Mouse (Mus musculus) right cerebral cortex, postnatal 14 days (tissue): ENCODE data around the gene 1700018F24Rik.
"Not testable (repeated sequence)": the region's sequence is repeated elsewhere in the genome, so short reads cannot be mapped to it uniquely, and the experiment has no call there.

Experiments used
- DNase-seq: peaks from one replicate; pipeline ENCODE4 v3.0.0; 2022

Gene 1700018F24Rik

DNA sequence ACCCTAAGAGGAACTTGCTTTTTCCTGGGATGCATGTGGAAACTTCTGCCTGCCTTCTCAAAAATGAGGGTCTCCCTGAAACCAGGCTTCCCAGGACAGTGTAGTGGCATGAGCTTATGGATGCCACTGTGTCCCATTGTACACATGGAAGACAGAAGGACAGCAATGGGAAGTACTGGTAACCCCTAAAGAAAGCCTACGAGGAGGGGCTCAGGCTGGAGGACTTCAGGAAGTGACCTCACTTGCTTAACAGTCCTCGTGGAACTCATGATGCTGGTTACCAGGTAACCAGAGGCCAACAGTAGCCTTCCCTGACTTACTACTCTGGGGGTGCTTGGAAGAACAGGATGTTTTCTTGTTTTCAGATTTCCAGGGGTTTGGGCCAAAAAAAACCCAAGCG is at the start of gene 1700018F24Rik:
Gene 1700018F24Rik, plus strand, starts transcription at position 301 of the 400 bp plus-strand sequence.
- not testable (repeated sequence) for DNase-seq

DNA sequence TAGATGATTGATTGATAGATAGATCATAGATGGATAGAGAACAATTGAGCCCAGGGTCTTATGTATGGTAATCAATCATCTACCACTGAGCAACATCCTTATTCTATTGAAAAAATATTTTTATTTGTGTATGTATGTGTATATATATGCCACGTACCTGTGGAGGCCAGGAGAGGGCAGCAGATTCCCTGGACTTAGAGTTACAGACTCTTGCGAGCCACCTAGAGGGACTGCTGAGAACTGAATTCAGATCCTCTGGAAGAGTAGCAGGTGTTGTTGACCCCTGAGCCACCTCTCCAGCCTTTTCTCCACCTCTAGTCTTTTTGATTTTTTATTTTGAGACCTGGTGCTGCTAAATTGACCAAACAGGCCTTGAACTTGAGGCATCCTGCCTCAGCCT is 44.3 kb upstream of the 1700018F24Rik start:
- DNase-seq: no peak

DNA sequence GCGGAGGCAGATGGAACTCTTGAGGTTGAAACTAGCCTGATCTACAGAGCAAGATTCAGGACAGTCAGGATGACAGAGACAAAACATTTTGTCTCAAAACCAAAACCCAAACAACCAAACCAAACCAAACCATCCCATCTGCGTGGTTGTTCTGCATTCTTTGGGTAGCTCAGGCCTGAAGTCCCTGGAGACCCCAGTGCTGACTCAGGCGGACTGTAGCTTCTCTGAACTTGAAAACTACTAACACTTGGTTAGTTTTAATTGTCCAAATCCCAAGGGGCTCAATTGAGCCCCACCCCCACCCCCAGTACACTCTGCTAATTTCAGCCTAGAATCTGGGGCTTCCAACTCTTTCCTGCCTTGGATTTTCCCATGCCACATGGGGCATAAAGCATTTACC is 39.4 kb upstream of the 1700018F24Rik start:
- no peak for DNase-seq

- no peak for DNase-seq
These were observed 38.3 kb upstream of the 1700018F24Rik start for GRCm38 (mm10) chr5:145004495-145004894.

GRCm38 (mm10) chr5:145005596-145005995 is 37.2 kb upstream of the 1700018F24Rik start:
- DNase-seq: no peak

DNA sequence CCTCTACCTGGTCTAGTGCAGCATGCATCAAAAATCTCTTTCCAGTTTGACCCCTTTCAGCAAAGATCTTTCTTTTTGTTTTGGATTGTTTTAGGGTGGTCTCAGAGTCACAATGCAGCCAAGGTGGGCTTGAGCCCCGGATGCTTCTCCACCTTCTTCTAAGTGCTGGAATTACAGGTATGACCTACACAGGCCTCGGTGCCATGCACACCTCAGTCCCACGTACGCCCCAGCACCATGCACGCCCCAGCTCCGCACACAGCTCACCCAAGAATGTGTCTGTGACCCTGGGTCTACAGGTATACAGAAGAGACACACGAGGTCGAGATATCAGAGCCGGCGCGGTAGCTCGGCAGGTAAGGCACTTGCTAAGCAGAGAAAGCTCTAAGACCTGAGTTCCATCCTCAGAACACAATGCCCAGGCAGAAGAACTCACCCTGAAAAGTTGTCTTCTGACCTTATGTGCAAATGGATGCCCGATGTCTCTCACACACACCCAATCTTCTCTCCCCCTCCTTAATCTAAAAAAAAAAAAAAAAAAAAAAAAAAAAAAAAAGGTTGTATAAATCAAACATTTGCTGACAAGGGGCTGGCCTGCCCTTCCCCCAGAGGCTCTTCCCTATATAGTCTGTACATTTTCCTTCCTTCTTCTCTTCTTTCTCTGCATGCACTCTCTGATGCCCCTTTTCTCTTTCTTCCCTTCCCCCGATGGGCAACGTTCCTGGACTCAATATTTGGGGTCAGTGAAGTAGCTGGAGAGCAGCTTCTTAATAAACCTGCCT is 33.7 kb upstream of the 1700018F24Rik start:
- DNase-seq: no peak

DNA sequence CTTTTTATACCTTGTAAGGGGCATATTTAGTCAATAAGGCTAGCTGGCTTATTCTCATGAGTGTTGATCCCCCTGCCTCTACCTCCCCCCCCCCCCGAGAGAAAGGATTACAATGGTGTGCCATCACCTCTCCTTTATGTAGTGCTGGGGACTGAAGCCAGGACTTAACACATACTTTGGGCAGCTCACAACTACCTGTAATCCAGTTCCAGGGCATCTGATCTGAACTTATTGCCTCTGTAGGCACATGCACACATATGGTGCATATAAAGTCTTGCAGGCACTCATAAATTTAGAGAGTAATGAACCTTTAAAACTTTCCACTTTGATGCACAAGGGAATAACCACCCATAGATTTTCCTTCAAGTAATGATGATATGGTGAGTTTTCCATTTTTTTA is 28.5 kb upstream of the 1700018F24Rik start:
- no peak for DNase-seq

DNA sequence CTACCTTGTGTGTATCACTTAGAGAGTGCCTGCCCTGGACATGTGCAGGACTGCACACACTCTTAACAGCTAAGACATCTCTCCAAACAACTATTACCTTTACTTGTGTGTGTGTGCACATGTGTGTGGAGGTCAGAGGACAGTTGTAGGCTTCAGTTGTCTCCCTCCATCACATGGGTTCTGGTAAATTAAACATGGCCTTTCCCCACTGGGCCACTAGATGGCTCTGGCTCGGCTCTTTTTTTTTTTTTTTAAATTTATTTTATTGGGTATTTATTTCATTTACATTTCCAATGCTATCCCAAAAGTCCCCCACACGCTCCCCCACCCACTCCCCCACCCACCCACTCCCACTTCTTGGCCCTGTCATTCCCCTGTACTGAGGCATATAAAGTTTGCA is 26.0 kb upstream of the 1700018F24Rik start:
- DNase-seq: not testable (repeated sequence)

- DNase-seq: not testable (repeated sequence)
These were observed 22.5 kb upstream of the 1700018F24Rik start for GRCm38 (mm10) chr5:145020254-145020653.

DNA sequence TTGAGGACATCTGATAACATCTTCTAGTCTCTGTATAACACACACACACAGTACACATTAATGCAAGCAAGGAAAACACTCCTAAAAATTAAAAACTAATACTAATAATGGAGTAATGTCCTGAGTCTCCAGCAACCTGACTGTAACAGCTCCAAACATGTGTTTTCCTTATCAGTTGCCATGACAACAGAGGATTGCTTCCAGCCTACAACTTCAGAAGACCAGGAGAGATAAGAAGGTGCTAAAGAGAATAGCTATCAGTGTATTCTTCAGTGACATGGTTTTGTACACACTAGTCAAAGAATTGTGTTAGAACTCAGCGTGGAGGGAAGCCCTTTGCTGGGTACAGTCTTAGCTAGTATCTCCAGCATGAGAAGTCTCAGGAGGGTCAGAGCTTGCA is 22.1 kb upstream of the 1700018F24Rik start:
- not testable (repeated sequence) for DNase-seq

GRCm38 (mm10) chr5:145030476-145030875 is 12.3 kb upstream of the 1700018F24Rik start:
- DNase-seq: not testable (repeated sequence)

GRCm38 (mm10) chr5:145032391-145032790 is 10.4 kb upstream of the 1700018F24Rik start, which contains the start of gene Gm4871:
Gene Gm4871 (minus strand): TSS chr5:145032754.
- DNase-seq: not testable (repeated sequence)

DNA sequence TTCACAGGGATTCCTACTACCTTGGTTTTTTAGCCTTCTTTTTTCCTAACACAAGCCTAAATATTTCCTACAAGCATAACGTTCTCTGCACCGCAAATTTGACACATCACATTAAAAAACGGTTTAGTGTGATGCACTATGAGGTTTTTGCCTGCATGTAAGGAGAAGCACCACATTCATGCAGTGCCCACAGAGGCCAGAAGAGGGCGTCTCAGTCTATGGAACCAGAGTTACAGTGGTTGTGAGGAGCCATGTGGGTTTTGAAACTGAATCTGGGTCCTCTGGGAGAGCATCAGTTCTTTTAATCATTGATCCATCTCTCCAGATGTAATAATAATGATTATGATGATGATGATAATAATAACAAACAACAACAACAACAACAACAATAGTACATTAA is 1.2 kb upstream of the 1700018F24Rik start:
- DNase-seq: peak; percentile 15

DNA sequence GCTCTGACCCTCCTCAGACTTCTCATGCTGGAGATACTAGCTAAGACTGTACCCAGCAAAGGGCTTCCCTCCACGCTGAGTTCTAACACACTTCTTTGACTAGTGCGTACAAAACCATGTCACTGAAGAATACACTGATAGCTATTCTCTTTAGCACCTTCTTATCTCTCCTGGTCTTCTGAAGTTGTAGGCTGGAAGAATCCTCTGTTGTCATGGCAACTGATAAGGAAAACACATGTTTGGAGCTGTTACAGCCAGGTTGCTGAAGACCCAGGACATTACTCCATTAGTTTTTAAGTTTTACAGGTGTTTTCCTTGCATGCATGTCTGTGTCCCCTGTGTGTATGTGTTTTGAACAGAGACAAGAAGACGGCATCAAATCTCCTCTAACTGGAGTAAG is 11.4 kb downstream of the 1700018F24Rik start:
- DNase-seq: not testable (repeated sequence)

DNA sequence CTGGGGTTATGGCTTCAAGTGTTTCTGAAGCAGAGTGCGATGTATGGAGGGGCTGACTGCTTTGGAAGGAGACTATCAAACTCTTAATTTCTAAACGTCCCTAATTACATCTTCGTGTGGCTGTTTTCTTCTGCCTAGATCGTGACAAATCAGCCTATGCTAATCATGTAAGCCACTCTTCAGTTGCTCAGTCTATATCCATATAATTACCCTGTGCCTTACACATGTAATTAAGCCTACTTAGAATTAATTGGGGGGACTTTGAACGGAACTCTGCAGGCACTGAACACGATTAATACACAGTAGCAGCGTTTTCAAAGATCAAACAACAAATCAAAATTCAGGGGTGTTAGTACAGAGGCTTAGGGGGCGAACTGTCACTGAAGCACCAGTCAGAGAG is 15.1 kb downstream of the 1700018F24Rik start:
- no peak for DNase-seq

DNA sequence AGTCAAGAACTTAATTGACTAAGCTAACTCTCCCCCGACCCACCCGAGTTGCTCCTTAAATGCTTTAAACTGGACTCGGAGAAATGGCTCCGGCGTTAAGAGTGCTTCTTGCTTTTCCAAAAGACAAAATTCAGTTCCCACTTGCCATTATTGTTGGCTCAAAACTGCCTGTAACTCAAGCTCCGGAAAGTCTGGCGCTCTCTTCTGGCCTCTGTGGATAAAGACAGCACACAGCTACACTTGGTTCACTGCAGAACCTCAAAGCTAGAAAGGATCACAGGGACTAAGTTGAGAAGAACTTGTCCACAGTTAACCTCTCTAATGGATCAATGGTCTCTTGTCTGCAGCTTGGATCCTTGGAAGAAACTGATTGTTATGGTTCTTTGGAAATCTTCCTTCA is 15.9 kb downstream of the 1700018F24Rik start:
- DNase-seq: no peak

DNA sequence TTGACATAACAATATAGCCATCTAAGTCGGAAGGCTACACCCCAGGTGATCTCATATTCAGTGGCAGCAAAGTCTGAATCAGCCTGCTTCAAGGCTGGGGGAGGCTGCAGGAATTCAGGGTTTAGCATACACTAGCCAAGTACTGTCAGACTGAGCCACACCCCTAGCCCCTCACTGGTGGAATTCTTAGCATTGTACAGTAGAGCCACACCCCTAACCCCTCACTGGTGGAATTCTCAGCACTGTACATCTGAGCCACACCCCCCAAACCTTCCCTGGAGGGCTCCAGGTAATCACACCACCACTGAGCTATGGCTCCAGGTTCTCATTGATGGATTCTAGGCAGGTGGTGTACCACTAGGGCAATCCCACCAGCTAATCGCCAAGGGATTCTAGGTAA is 16.7 kb downstream of the 1700018F24Rik start:
- DNase-seq: no peak

GRCm38 (mm10) chr5:145064765-145065340 is 22.1 kb downstream of the 1700018F24Rik start:
- no peak for DNase-seq

DNA sequence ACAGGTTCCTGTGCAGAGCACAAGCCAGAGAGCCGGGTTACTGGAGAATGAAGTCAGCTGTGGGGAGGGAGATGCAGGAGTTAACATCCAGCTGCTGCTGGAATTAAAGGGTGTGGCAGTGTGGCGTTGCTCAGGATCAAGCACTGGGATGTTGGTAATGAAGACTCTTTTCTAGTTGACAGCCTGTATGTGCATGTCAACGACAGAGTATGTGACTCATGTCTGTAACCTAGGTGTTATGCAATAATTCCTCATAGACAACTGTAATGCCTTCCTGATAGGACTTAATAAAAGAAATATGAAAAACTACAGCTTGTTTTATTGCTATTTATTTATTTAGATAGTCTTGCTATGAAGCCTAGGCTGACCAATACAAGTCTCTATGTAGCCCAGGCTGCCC is 26.1 kb downstream of the 1700018F24Rik start:
- DNase-seq: no peak

DNA sequence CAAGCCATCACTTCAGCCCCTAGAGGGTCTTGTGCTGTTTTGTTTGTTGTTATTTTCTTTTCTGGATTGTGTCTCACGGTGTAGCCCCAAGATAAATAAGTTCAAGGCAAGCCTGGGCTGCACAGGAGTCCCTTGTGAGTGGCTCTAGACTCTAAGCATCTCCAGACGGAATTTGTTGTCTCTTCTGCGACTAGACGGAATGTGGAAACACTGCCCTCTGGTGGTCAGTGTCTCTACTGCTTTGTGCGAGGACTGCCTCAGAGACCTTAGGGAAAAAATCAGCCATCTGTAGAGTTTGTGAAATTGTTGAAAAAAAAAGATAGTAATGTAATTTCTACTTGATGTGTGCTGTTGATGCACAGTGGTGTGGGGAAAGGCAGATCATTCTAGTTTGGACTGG is 26.9 kb downstream of the 1700018F24Rik start:
- DNase-seq: peak; percentile 84

DNA sequence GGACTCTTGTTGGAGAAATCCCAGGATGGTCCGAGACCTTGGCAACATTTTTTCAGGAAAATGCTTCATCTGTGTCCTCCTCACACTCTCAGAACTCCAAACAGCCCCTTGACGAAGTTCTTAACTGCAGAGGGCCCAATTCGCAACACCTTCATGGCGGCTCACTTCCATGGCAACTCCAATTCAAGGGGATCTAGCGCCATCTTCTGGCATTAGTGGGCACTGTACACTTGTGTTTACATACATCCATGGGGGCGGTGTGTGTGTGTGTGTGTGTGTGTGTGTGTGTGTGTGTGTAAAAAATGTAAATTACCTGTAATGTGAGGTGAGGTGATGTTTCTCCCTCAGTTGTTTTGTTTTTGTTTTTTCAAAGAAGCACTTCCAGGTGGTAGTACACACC is 28.6 kb downstream of the 1700018F24Rik start:
- DNase-seq: no peak

GRCm38 (mm10) chr5:145075081-145075480 is 32.3 kb downstream of the 1700018F24Rik start:
- DNase-seq: no peak

DNA sequence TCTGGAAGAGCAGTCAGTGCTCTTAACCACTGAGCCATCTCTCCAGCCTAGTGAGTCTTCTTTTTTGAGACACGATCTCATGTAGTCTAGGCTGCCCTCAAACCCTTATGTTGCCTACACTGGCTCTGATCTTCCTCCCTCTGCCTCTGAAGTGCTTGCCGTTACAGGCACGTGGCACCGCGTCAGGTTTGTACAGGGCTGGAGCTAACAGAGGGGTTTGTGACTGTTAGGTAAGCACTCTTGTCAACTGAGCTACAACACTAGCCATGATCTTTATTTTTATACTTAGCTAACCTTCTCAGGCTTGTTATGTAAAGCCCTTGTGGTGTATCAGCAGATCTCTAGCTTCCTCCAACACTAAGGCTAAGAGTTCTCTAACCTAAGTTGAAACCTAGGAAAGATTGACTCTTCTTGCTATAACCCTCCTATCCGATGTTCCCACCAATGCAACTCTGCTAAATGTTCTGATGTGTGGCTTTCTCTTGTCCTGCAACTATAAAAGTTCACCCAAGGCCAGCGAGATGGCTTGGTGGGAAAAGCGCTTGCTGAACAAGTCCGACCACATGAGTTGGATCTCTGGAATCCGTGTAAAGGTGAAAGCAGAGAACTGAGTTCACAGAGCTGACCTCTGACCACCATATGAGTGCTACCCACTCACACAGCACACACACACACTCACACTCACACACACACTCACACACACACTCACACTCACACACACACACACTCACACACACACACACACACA is 39.2 kb downstream of the 1700018F24Rik start:
- DNase-seq: no peak

GRCm38 (mm10) chr5:145083201-145083600 is 40.4 kb downstream of the 1700018F24Rik start:
- not testable (repeated sequence) for DNase-seq
